Mouse (Mus musculus) v-Abl transformed pro-B cells (cell line): ENCODE measurements around the gene Plpp6.

Experiments used
- in situ Hi-C, 2 experiments: fragments of 400-800 bp; cut with MboI; formaldehyde crosslinking; loops; one replicate each; pipeline ENCODE4 v1.15.1; 2025; ENCODE audit not compliant: unreplicated experiment in 2 of 2

Plpp6 gene

GRCm38 (mm10) chr19:28963842-28964551 lies at the start of gene Plpp6:
Gene Plpp6, plus strand, starts transcription at chr19:28963953.
- in situ Hi-C loops = no loop called here

- in situ Hi-C loops = no loop called here
Observed at GRCm38 (mm10) chr19:28914598-28914997, 49.2 kb upstream of the Plpp6 start.

GRCm38 (mm10) chr19:28915602-28916250 lies 48.0 kb upstream of the Plpp6 start:
- in situ Hi-C loops = no loop called here

- in situ Hi-C loops = no loop called here
Observed at GRCm38 (mm10) chr19:28916492-28916891, 47.3 kb upstream of the Plpp6 start.

GRCm38 (mm10) chr19:28917839-28918238 lies 45.9 kb upstream of the Plpp6 start:
- in situ Hi-C loops = no loop called here

- in situ Hi-C loops = no loop called here
Observed at GRCm38 (mm10) chr19:28926366-28926765, 37.4 kb upstream of the Plpp6 start.

- in situ Hi-C loops = no loop called here
Observed at GRCm38 (mm10) chr19:28927396-28927795, 36.4 kb upstream of the Plpp6 start.

GRCm38 (mm10) chr19:28929034-28929433 lies 34.7 kb upstream of the Plpp6 start:
- in situ Hi-C loops = no loop called here

- in situ Hi-C loops = no loop called here
Observed at GRCm38 (mm10) chr19:28934897-28935296, 28.9 kb upstream of the Plpp6 start.

GRCm38 (mm10) chr19:28940135-28940874 lies 23.4 kb upstream of the Plpp6 start:
- in situ Hi-C loops = no loop called here

GRCm38 (mm10) chr19:28941271-28941670 lies 22.5 kb upstream of the Plpp6 start:
- in situ Hi-C loops = no loop called here

GRCm38 (mm10) chr19:28946782-28947181 lies 17.0 kb upstream of the Plpp6 start:
- in situ Hi-C loops = no loop called here

GRCm38 (mm10) chr19:28947311-28947710 lies 16.4 kb upstream of the Plpp6 start:
- in situ Hi-C loops = no loop called here

GRCm38 (mm10) chr19:28951251-28951650 lies 12.5 kb upstream of the Plpp6 start:
- in situ Hi-C loops = no loop called here

GRCm38 (mm10) chr19:28963113-28963512 lies 640 bp upstream of the Plpp6 start:
- in situ Hi-C loops = no loop called here

- in situ Hi-C loops = no loop called here
Observed at GRCm38 (mm10) chr19:28963513-28963841, 276 bp upstream of the Plpp6 start.

- in situ Hi-C loops = no loop called here
Observed at GRCm38 (mm10) chr19:28964552-28964903, 775 bp downstream of the Plpp6 start.

- in situ Hi-C loops = no loop called here
Observed at GRCm38 (mm10) chr19:28967652-28968051, 3.9 kb downstream of the Plpp6 start, which contains the start of gene 4430402I18Rik. Gene 4430402I18Rik, minus strand, starts transcription at chr19:28967800.

GRCm38 (mm10) chr19:28968178-28968577 lies 4.4 kb downstream of the Plpp6 start:
- in situ Hi-C loops = no loop called here

- in situ Hi-C loops = no loop called here
Observed at GRCm38 (mm10) chr19:28969231-28969630, 5.5 kb downstream of the Plpp6 start.

- in situ Hi-C loops = loop anchor here (5.0 kb wide), 2 partner anchors 193 to 282 kb away; partner anchors contain the start of gene Jak2 (in 1 of the 2)
Observed at GRCm38 (mm10) chr19:28970251-28970650, 6.5 kb downstream of the Plpp6 start.
